Comparison of ENCODE assay signal across 8 mouse cellular contexts in genomic region chr7:118252349-118252748, GRCm38 (mm10). TPM values are rescaled to one million over a fixed set of nuclear protein-coding genes. Genes with fewer than 3 reads are reported as not detected.
DNase-seq lines count a peak whose midpoint lies in the region; ATAC-seq lines count a peak whose summit lies in the region.

No protein-coding gene starts in this region.

- peak overlapping the region; percentile 29 for H3K4me2 ChIP-seq in heart, embryonic 16.5 days (ENCODE audit: low read depth, low read length)
- no peak overlapping the region for H3K4me2 ChIP-seq in hindbrain, embryonic 13.5 days
- H3K4me2 ChIP-seq in hindbrain, embryonic 12.5 days (replicated peaks): no peak overlapping the region

- ATAC-seq in megakaryocyte, adult 5-6 weeks (ENCODE audit: poor library complexity, severe bottlenecking): no peak
- ATAC-seq in heart, embryonic 16.5 days (replicated peaks; ENCODE audit: extremely low read depth, insufficient read depth, low FRiP score): peak; percentile 91
- ATAC-seq in hindbrain, embryonic 13.5 days (ENCODE audit: low FRiP score): no peak
- ATAC-seq in hindbrain, embryonic 12.5 days (ENCODE audit: low FRiP score): no peak

- peaks cover 64% of the 10 kb centered on the region for H3K4me1 ChIP-seq in megakaryocyte, embryonic 14.5 days
- peaks cover 32% of the 10 kb centered on the region for H3K4me1 ChIP-seq in heart, embryonic 16.5 days (ENCODE audit: control insufficient read depth, insufficient read depth, low read length)
- H3K4me1 ChIP-seq in hindbrain, embryonic 13.5 days (replicated peaks): peaks cover 8% of the 10 kb centered on the region
- H3K4me1 ChIP-seq in hindbrain, embryonic 12.5 days: peaks cover 10% of the 10 kb centered on the region

- no peaks in the 10 kb centered on the region for H3K27me3 ChIP-seq in megakaryocyte, embryonic 14.5 days (replicated peaks)
- H3K27me3 ChIP-seq in heart, embryonic 16.5 days (ENCODE audit: control insufficient read depth, insufficient read depth, low read length): no peaks in the 10 kb centered on the region
- H3K27me3 ChIP-seq in hindbrain, embryonic 13.5 days: no peaks in the 10 kb centered on the region
- no peaks in the 10 kb centered on the region for H3K27me3 ChIP-seq in hindbrain, embryonic 12.5 days

- no peaks in the 10 kb centered on the region for H3K36me3 ChIP-seq in megakaryocyte, embryonic 14.5 days (replicated peaks; ENCODE audit: low read length)
- H3K36me3 ChIP-seq in heart, embryonic 16.5 days (ENCODE audit: control insufficient read depth, insufficient read depth): no peaks in the 10 kb centered on the region
- H3K36me3 ChIP-seq in hindbrain, embryonic 13.5 days: no peaks in the 10 kb centered on the region
- H3K36me3 ChIP-seq in hindbrain, embryonic 12.5 days: no peaks in the 10 kb centered on the region

- peak; percentile 60 to 61 for DNase-seq in cerebellum, postnatal 10 days
- peak; percentile 55 for DNase-seq in lung, postnatal 10 days
- no peak for DNase-seq in c-Kit-positive CD71-positive TER-119-positive erythroid progenitor cells, embryonic 14.5 days (ENCODE audit: low spot score)

- peak overlapping the region; percentile 91 for H3K27ac ChIP-seq in heart, embryonic 16.5 days (ENCODE audit: low read length)
- no peak overlapping the region for H3K27ac ChIP-seq in hindbrain, embryonic 13.5 days
- H3K27ac ChIP-seq in hindbrain, embryonic 12.5 days: no peak overlapping the region

- no peaks in the 10 kb centered on the region for H3K9me3 ChIP-seq in megakaryocyte, embryonic 14.5 days
- no peaks in the 10 kb centered on the region for H3K9me3 ChIP-seq in heart, embryonic 16.5 days (replicated peaks; ENCODE audit: control insufficient read depth, low read length)
- no peaks in the 10 kb centered on the region for H3K9me3 ChIP-seq in hindbrain, embryonic 13.5 days
- H3K9me3 ChIP-seq in hindbrain, embryonic 12.5 days (replicated peaks): no peaks in the 10 kb centered on the region

- 13% methylated on average over 4 of the region's 4 CpGs for WGBS in heart, embryonic 16.5 days
- WGBS in hindbrain, embryonic 13.5 days: 38% methylated on average over 4 of the region's 4 CpGs
- WGBS in hindbrain, embryonic 12.5 days: 29% methylated on average over 4 of the region's 4 CpGs

- H3K9ac ChIP-seq in heart, embryonic 16.5 days (ENCODE audit: low read length): no peak overlapping the region; the same call in 1 of the 2 replicates
- no peak overlapping the region for H3K9ac ChIP-seq in hindbrain, embryonic 13.5 days
- no peak overlapping the region for H3K9ac ChIP-seq in hindbrain, embryonic 12.5 days

- H3K4me3 ChIP-seq in megakaryocyte, embryonic 14.5 days (replicated peaks): peak overlapping the region; percentile 85
- H3K4me3 ChIP-seq in heart, embryonic 16.5 days (ENCODE audit: low read length): no peak overlapping the region
- H3K4me3 ChIP-seq in hindbrain, embryonic 13.5 days: no peak overlapping the region
- H3K4me3 ChIP-seq in hindbrain, embryonic 12.5 days: no peak overlapping the region

RNA-seq across cellular contexts. Expression of gene Smg1, which starts 8.9 kb away (rescaled TPM):
- polyA plus RNA-seq in megakaryocyte, embryonic 14.5 days (2012; ENCODE audit: insufficient read depth, low replicate concordance): 4.3 and 14.1 TPM in 2 replicates
- 55.5 and 70.0 TPM in 2 replicates for total RNA-seq in megakaryocyte, adult 5-6 weeks (2015)
- 43.3 and 57.1 TPM in 2 replicates for total RNA-seq in megakaryocyte, adult 5-6 weeks (2017)
- 13.9 and 14.9 TPM in 2 replicates for polyA plus RNA-seq in heart, embryonic 16.5 days (2015; fragmentation: Nextera tagmentation; extraction: Ambion mirVana)
- polyA plus RNA-seq in hindbrain, embryonic 13.5 days (2015; fragmentation: Nextera tagmentation; extraction: Ambion mirVana): 20.7 and 21.5 TPM in 2 replicates
- 26.8 and 27.6 TPM in 2 replicates for polyA plus RNA-seq in hindbrain, embryonic 12.5 days (2016; fragmentation: Nextera tagmentation; extraction: Ambion mirVana)
